Mouse (Mus musculus) cerebellum, adult 2 months (tissue): ENCODE measurements around the gene Kif18a.

Source experiments
- CTCF ChIP-seq: fragments of 200-500 bp; IDR thresholded peaks from 2 replicates; pipeline ENCODE4 v1.5.1; 2011; ENCODE audit warnings: low read depth, mild to moderate bottlenecking, control low read depth, low read length, moderate library complexity, borderline replicate concordance; ENCODE audit not compliant: insufficient read depth
- POLR2A ChIP-seq: fragments of 200-500 bp; IDR thresholded peaks from 2 replicates; pipeline ENCODE4 v1.6.1; 2011; ENCODE audit warnings: low read length, control low read depth, borderline replicate concordance; ENCODE audit not compliant: insufficient read depth

DNA sequence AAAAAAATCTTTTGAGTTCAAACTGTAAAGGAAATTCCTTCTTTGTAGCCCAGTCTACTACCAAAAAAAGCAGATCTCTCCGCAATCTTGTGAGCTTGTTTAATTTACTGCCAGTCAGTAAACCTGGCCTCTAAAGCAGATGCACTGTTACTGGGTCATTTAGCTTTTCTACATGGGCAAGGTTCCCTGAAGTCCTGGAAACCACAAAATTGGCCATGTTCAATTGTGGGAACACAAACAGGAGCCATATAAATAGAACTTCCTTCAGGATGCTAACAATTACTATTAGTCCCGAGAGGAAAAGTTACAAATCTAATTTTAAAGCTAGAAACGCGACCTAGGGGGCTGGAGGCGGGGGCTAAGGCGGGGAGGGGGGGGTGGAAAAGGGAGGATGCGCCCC, 2.9 kb upstream of the Kif18a start:
- no peak for TF ChIP-seq CTCF
- TF ChIP-seq POLR2A: no peak
